Mouse (Mus musculus): Measurements from ENCODE around the gene Gm10944. TPM values are rescaled to one million over a fixed set of nuclear protein-coding genes. Genes with fewer than 3 reads are reported as not detected.

The Gm10944 gene
- not detected for total RNA-seq (2022)

- no peak for DNase-seq (ENCODE audit: low spot score in 2 of 2)
Observed at GRCm38 (mm10) chr10:10681048-10681447, at the start of gene Gm10944. Gm10944 (plus strand) TSS chr10:10681348.

GRCm38 (mm10) chr10:10655991-10656390, 25.2 kb upstream of the Gm10944 start:
- no peak for DNase-seq (ENCODE audit: low spot score in 2 of 2)

- no peak for DNase-seq (ENCODE audit: low spot score in 2 of 2)
Observed at GRCm38 (mm10) chr10:10656621-10657020, 24.5 kb upstream of the Gm10944 start.

- no peak for DNase-seq (ENCODE audit: low spot score in 2 of 2)
Observed at GRCm38 (mm10) chr10:10659161-10659560, 22.0 kb upstream of the Gm10944 start.

GRCm38 (mm10) chr10:10659976-10660375, 21.2 kb upstream of the Gm10944 start:
- DNase-seq (ENCODE audit: low spot score in 2 of 2), result no peak

GRCm38 (mm10) chr10:10688907-10689667, 7.9 kb downstream of the Gm10944 start:
- DNase-seq (ENCODE audit: low spot score in 2 of 2), result peak; percentile 33 to 47

GRCm38 (mm10) chr10:10689668-10690223, 8.6 kb downstream of the Gm10944 start:
- no peak for DNase-seq (ENCODE audit: low spot score in 2 of 2)

- no peak for DNase-seq (ENCODE audit: low spot score in 2 of 2)
Observed at GRCm38 (mm10) chr10:10697497-10697896, 16.3 kb downstream of the Gm10944 start.

GRCm38 (mm10) chr10:10700903-10701302, 19.8 kb downstream of the Gm10944 start:
- no peak for DNase-seq (ENCODE audit: low spot score in 2 of 2)

GRCm38 (mm10) chr10:10701326-10701725, 20.2 kb downstream of the Gm10944 start:
- DNase-seq (ENCODE audit: low spot score in 2 of 2), result no peak

- DNase-seq (ENCODE audit: low spot score in 2 of 2), result no peak
Observed at GRCm38 (mm10) chr10:10708031-10708430, 26.9 kb downstream of the Gm10944 start.

DNA sequence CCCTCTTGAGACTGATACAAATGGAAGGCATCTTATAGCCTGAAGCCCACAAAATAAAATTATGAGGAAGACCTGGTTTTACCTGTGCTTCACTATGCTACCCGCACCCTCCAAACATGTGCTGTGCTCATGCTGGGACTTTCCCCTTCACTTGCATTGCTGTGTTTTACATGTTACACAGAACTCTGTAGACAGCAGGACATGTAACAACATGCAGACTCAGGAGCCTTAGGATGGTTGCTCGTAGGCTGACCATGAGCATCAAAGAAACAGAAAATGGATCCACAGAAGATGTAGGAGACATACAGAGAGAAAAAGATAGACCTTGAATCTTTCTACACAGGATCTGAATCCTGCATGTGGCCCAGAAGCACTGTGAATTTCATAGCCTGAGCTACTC, 29.2 kb downstream of the Gm10944 start:
- DNase-seq (ENCODE audit: low spot score in 2 of 2), result no peak

DNA sequence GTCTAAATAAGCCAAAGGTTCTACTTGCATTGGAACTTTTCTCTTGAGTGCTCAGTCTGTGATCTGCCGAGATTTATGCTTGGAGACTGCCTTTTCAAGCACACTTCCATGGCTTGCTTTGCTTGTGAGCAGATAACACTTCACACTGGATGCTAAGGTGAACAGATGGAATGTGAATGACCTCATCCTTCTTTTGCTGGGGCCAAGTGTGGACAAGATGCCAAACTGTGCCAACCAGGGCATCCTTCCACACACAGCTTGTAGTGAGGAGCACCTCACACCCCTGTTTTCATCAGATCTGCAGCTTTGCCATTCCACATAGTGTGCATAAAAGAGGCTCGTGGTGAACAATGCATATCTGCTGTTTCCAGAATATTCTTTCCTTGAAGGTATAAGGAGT, 29.7 kb downstream of the Gm10944 start:
- no peak for DNase-seq (ENCODE audit: low spot score in 2 of 2)

DNA sequence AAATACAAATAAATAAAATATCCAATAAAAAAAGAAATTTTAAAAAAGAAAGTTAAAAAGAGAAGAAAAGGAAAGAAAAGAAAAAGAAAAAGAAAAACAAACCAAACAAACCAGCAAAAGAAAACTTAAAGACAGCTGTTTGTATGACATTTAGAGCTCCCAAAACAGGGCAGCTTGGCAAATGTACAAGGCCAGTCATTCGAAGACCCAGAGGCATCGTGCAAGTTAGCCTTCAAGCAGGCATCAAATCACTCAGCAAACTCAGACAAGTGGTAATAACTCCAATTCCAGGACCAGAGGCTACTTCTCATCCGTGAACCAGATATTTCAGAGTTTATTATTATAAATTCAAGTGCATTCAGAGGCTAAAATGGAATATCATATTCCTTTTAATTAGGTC, 45.4 kb downstream of the Gm10944 start:
- DNase-seq (ENCODE audit: low spot score in 2 of 2), result no peak

Other genes with a start within 250 kb of the Gm10944 start
- under 1 TPM; 0.39 to 0.90 (median 0.62) TPM for gene Adgb, start 209.0 kb upstream of the Gm10944 start, total RNA-seq (2022)
- 1 to 10 TPM; 3.7 to 5.2 (median 4.5) TPM for gene Rab32, start 123.1 kb upstream of the Gm10944 start, total RNA-seq (2022)